Mouse (Mus musculus): ENCODE data around the gene Blvrb.

Blvrb gene

DNA sequence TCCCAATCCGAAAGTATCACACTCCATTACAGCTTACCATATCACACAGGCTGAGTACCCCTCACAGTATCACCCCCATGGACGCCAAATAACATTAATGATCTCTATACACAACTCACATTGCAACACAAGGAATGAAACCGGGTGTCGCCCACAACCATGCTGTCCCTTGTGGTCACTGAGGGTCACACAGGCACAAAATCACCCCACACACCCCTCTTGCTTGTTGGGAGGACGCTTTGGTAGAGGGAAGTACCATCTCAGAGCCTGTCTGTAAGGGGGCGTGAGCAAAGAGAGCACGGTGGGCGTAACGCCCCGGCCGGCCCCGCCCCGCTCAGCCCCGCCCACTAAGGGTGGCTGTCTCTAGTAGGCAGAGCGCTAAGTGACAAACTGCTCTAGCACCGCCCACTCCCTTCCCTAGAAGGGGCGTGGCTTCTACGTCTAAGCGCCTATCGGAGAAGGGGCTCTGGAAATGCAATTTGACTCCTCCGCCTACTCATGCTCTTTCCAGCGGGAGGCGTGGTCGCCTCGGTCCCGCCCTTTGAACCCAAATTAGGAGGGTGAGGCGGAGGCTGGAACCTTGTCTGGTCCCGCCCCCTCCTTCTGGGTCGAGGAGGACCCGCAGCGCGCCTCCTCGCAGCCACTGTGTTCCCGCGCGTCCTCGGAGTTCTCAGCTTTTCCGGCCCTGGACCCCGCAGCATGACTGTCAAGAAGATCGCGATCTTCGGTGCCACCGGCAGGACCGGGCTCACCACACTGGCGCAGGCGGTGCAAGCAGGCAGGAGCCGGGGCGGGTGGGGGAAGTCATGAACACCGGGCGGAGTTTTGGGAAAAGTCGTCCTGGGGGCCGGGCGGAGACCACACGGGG, at the start of gene Blvrb, which contains the start of gene Sptbn4:
TSS of gene Blvrb (plus strand) at position 560 of the 868 bp plus-strand sequence.
TSS of gene Sptbn4 (minus strand) at position 268 of the 868 bp plus-strand sequence.
- DNase-seq, result peak; percentile 99

- DNase-seq, result no peak
Measured at GRCm38 (mm10) chr7:27400545-27400944, 47.2 kb upstream of the Blvrb start.

DNA sequence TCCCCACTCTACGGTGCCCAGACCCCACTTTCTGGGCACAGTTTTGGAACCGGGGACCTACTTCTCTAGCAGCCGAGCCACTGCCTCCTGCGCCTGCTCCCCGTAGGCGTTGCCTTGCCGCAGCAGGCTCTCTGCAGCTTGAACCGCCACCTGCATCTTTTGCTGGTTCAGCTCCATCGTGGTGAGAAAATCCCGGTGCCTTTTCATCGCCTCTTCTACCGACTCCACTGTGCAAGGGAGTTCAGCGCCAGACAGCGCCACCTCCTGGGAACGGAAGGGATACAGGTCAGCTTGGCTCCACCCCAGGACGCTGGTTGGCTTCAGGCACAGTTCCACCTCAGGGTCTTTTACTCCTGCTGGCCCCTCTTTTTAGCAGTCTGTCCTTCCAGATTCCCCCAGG, 45.1 kb upstream of the Blvrb start:
- peak; percentile 89 for DNase-seq

GRCm38 (mm10) chr7:27404203-27404942, 43.4 kb upstream of the Blvrb start:
- DNase-seq, result peak; percentile 36

GRCm38 (mm10) chr7:27406481-27406880, 41.3 kb upstream of the Blvrb start:
- peak; percentile 53 for DNase-seq

GRCm38 (mm10) chr7:27407816-27408215, 40.0 kb upstream of the Blvrb start:
- DNase-seq, result peak; percentile 50

GRCm38 (mm10) chr7:27408379-27409176, 39.2 kb upstream of the Blvrb start:
- DNase-seq, result peak; percentile 88

- no peak for DNase-seq
Measured at GRCm38 (mm10) chr7:27417151-27417550, 30.6 kb upstream of the Blvrb start.

DNA sequence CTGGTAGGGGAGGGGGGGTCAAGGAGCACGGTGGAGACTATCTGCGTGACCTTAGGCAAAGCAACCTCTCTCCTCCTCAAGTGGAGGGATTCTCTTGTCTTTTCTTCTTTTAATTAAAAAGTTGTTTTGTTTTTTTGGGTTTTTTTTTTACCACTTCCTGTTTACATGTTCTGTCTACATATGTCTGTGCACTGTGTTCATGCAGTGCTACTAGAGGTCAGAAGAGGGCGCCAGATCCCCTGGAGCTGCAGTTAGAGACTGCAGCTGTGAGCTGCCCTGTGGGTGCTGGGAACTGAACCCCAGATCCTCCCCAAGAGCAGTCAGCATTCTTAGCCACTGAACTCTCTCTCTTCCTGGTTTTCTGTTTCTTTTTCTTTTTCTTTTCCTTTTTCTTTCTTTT, 28.7 kb upstream of the Blvrb start:
- DNase-seq, result no peak

GRCm38 (mm10) chr7:27423556-27424326, 24.0 kb upstream of the Blvrb start:
- DNase-seq, result no peak

DNA sequence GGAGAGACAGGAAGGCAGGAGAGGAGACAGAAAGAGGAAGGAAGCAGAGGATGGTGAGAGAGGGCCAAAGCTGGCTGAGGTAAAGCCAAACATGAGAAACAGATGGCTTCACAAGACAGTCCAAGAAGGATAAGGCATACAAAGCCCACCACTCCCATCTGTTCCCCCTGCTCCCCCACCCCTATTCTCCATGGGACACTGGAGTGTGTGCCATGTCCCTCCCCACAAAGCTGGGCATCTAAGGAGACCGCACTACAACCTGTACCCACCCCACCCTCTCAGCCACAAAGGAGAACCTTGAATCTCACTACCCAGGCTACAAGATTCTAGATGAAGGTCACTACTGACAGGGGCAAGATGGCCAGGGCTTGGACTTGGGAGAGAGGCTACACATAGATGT, 20.4 kb upstream of the Blvrb start:
- DNase-seq, result no peak

DNA sequence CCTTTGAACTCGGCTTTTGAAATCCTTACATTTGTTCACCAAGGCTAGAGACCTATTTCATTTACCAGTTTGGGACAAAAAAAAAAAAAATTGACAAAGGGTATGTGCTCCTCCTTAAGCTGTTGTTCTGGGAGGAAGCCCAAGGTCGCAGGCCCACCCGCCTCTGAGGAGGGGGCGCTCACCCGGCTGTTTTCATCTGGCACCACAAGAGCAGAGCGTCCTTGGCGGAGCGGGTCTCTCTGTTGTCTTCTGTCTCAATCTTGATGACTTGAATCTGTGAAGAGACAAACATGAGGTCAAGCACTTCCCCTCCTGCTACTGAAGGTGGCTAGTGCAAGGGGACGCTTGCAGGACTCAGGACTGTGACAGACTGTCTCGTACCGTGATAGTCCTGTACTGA, 19.8 kb upstream of the Blvrb start:
- DNase-seq, result no peak

DNA sequence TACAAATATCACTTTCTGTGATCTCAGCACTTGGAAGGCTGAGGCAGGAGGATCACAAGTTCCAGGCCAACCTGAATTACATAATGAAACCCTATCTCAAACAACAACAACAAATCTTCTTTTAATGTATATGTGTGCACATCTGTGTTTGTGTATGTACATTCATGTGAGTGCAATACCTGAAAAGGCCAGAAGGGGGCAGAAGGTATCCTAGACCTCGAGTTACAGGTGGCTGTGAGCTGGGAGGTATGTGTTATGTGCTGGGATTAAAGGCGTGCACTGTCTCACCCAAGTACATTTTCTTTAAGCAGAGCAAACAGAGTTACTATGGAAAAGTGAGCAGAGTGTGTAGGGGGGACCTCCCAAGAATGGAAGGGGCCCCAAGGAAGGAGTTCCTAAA, 18.6 kb upstream of the Blvrb start:
- DNase-seq, result no peak

DNA sequence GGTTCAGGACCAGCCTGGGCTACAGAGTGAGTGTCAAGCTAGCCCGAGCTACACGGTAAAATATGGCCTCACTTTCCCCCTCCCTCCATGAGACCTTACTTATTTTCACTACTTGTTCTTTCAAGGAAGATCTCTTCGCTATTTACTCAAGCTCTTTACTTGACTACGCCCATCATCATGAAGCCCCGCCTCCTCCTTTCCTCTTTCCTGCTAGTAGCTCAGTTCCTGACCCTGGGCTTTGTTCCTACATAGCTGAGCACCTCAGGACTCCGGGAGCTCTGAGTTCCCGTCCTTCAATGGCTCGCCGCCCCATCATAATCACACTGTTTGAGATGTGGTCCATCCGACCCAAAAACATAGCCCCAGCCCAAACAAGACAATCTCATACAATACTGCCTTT, 14.4 kb upstream of the Blvrb start:
- DNase-seq, result no peak

- DNase-seq, result no peak
Measured at GRCm38 (mm10) chr7:27433794-27434193, 14.0 kb upstream of the Blvrb start.

- DNase-seq, result no peak
Measured at GRCm38 (mm10) chr7:27437544-27437943, 10.2 kb upstream of the Blvrb start.

DNA sequence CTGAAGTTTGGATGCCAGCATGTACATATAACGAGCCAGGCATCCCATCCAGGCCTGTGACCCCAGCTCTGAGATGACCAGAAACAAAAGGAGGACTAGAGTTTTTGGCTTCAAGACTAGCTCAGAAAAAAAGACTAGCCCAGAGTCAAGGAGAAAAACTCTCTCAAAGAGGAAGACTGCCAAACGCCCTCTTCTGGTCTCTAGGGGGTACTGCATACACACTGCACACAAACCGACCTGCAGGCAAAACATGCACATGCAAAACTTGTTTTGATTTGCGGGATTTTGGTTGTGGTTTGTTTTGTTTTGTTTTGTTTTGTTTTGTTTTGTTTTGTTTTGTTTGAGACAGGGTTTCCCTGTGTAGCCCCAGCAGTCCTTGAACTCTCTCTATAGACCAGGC, 7.8 kb upstream of the Blvrb start:
- no peak for DNase-seq

DNA sequence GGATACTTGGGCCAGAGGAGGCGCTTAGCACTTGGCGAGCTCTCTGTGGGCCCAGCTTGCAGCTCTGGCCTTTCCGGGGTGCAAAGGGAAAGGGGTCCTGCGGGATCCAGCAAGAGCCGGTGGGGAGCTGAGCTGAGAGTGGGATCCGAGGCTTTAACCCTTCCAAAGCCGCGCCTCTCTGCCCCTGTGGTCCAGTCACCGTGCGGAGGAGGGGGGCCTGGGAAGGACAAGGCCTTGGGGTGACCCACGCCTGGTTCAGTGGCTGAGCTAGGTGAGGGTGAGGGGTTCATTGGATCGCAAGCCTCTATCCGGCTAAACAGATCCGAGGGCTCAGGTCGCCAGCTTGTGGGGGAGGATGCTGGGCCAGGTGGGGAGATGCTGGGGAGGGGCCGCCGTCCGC, 1.7 kb upstream of the Blvrb start:
- peak; percentile 54 for DNase-seq

DNA sequence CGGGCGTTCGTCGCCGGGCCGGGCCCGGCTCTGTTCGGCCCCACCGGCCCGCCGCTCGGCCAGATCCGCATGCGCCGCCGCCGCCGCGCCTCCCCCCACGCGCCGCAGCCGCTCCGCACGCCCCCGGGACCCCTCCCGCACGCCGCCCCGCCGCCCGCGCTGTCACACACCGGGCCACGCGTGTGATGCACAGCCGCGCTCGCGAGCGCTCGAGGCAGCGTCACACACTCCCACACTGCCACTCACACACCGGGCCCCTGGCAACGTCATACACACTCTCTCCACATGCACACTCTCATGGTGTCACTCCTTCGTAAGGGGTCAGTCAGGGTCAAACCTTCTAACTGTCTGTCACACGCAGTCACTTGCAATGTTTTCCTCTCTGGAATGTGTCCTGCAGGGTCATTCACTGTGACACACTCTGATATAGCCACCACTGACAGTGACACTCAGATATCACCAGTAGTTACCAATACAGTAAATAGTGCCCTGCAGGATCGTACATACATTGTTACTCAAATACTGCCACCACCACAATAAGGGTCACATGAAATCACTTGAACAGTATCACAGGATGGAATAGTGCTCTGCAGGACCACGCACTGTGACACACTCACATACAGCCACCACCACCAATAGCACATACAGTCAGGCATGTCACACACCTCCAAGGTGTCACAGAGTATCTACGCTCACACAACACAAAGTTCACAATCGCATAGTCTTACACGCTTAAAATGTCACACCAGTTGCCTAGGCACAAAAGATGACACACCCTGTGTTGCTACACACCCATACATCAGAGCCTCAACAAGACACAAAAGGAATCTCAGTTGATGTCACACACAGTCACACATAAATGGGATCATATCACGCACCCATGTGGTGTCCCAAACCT, 1.0 kb upstream of the Blvrb start:
- DNase-seq, result peak; percentile 74

DNA sequence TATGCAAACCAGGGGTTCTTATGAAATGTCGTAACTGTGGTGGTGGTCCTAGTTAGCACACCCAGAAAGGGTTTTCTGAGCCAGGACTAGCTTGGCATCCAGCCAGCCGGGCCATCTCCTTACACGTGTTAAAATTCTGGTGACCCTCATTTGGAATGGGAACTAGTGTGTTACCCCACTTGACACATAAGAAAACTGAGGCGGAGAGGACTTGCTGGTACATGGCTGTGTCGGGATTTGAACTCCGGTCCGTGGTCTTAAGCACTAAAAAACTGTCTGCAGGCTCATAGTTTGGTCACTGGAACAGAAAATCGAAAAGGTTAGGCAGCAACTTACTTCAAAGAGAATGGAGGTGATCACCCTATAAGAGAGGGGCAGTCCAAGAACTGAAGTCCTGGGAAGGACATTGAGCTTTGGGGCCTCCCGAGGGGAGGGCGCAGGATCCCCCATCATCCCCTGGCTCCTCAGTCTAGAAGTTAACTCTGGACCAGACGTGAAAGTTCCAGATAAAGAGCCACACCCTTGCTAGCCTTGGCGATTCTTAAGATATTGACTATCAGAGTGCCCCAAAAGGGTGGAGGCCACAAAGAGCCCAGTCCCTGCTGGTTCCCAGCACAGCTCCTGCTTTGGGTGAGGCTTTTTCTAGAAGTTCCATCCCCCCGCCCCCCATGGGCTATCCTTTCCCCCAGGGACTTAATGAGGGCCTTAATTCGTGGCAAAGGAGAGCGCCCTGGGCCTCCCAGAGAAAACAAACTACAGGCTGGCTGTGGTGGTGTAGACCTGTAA, 836 bp downstream of the Blvrb start:
- DNase-seq, result peak; percentile 79
